Mouse (Mus musculus) kidney, embryonic 15.5 days (tissue): ENCODE measurements around the gene Creb5. TPM values are rescaled to one million over a fixed set of nuclear protein-coding genes. Genes with fewer than 3 reads are reported as not detected.

Experiments
- ATAC-seq: fragments of 200-750 bp; cut with Nextera tagmentation; replicated peaks from 2 replicates; pipeline ENCODE4 v1.8.0; 2017; ENCODE audit warnings: moderate TSS enrichment; ENCODE audit not compliant: low FRiP score
- H3K27ac ChIP-seq: fragments of 300-500 bp; sonication (generic); 2 replicates; pipeline ENCODE4 v1.5.1; 2015; ENCODE audit warnings: mild to moderate bottlenecking, inconsistent platforms
- H3K27me3 ChIP-seq: fragments of 300-500 bp; sonication (generic); 2 replicates; pipeline ENCODE4 v1.6.1; 2015; ENCODE audit warnings: inconsistent platforms
- H3K36me3 ChIP-seq: fragments of 300-500 bp; sonication (generic); 2 replicates; pipeline ENCODE4 v1.6.1; 2015; ENCODE audit warnings: inconsistent platforms
- H3K4me1 ChIP-seq: fragments of 300-500 bp; sonication (generic); 2 replicates; pipeline ENCODE4 v1.6.1; 2015; ENCODE audit warnings: inconsistent platforms
- H3K4me2 ChIP-seq: fragments of 300-500 bp; sonication (generic); 2 replicates; pipeline ENCODE4 v1.6.1; 2015; ENCODE audit warnings: moderate library complexity, mild to moderate bottlenecking, inconsistent platforms
- H3K4me3 ChIP-seq: fragments of 300-500 bp; sonication (generic); replicated peaks from 2 replicates; pipeline ENCODE4 v1.5.1; 2015; ENCODE audit warnings: mild to moderate bottlenecking, inconsistent platforms
- H3K9ac ChIP-seq: fragments of 300-500 bp; sonication (generic); 2 replicates; pipeline ENCODE4 v1.6.1; 2015; ENCODE audit warnings: mild to moderate bottlenecking, inconsistent platforms
- H3K9me3 ChIP-seq: fragments of 300-500 bp; sonication (generic); replicated peaks from 2 replicates; pipeline ENCODE4 v1.6.1; 2016; ENCODE audit warnings: inconsistent platforms
- WGBS: fragments of 180-500 bp; shearing (Covaris S2); methylation state at CpG from one replicate; pipeline ENCODE4 v1.1.7; 2015; ENCODE audit warnings: mixed read lengths; 5-methylcytosine and 5-hydroxymethylcytosine counted together
- polyA plus RNA-seq: library from polyadenylated mRNA; unstranded; fragments of >200 nt; fragmentation: Nextera tagmentation; extraction: Ambion mirVana; gene quantifications from 2 replicates; pipeline ENCODE4 v1.2.1, GENCODE M21; 2015

Creb5 gene
- polyA plus RNA-seq, 1 experiment from 2014 or later = 5.4 TPM

DNA sequence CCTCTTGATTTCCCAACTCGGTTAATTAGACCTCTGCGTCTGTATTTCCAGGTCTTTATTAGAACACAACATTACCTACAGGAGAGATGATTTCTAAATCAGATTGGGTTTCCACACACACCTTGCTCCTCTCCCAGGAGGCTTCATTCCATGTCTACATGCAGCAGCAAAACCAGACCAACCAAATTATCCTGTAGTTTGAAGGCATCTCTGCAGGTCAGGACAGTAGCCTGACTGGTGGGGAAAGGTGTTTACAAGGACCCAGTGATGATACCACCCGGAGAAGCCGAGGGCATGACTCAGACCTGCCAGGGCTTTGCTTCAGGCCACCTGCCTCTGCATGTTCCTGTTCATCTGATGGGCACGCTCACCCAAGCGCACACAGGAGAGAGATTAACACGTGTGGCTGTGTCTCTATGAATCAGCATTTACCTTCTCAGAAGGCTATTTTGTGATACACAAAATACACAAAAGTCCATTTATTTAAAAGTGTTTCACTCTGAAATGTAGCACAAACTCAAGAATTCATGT lies 355.8 kb downstream of the Creb5 start:
- no peak overlapping the region for H3K27ac ChIP-seq
- no peak for ATAC-seq

GRCm38 (mm10) chr6:53643481-53643880 lies 356.4 kb downstream of the Creb5 start:
- no peak for ATAC-seq
- Histone ChIP-seq H3K9ac (no peak overlapping the region), H3K36me3 (no peaks in the 10 kb centered on the region), H3K9me3 (no peaks in the 10 kb centered on the region), H3K4me3 (no peak overlapping the region), H3K4me2 (no peak overlapping the region), H3K27ac (no peak overlapping the region), H3K27me3 (peaks cover 2% of the 10 kb centered on the region; the same call in 1 of the 2 replicates), H3K4me1 (no peaks in the 10 kb centered on the region)
- 80% methylated on average over 5 of the region's 5 CpGs for WGBS

More for the DNA sequence above, 355.8 kb downstream of the Creb5 start:
- Histone ChIP-seq H3K4me3 (no peak overlapping the region), H3K4me1 (no peaks in the 10 kb centered on the region), H3K9ac (no peak overlapping the region), H3K36me3 (no peaks in the 10 kb centered on the region), H3K27me3 (peaks cover 2% of the 10 kb centered on the region; the same call in 1 of the 2 replicates), H3K9me3 (no peaks in the 10 kb centered on the region), H3K4me2 (no peak overlapping the region)
- WGBS = 81% methylated on average over 7 of the region's 7 CpGs

GRCm38 (mm10) chr6:53644056-53644455 lies 357.0 kb downstream of the Creb5 start:
- H3K9ac ChIP-seq = no peak overlapping the region
- WGBS = 82% methylated on average over 6 of the region's 6 CpGs
- H3K4me1 ChIP-seq = no peaks in the 10 kb centered on the region
- ATAC-seq = no peak
- no peaks in the 10 kb centered on the region for H3K9me3 ChIP-seq
- H3K4me3 ChIP-seq = no peak overlapping the region
- H3K27ac ChIP-seq = no peak overlapping the region
- H3K36me3 ChIP-seq = no peaks in the 10 kb centered on the region
- no peak overlapping the region for H3K4me2 ChIP-seq
- peaks cover 6% of the 10 kb centered on the region; the same call in 1 of the 2 replicates for H3K27me3 ChIP-seq

DNA sequence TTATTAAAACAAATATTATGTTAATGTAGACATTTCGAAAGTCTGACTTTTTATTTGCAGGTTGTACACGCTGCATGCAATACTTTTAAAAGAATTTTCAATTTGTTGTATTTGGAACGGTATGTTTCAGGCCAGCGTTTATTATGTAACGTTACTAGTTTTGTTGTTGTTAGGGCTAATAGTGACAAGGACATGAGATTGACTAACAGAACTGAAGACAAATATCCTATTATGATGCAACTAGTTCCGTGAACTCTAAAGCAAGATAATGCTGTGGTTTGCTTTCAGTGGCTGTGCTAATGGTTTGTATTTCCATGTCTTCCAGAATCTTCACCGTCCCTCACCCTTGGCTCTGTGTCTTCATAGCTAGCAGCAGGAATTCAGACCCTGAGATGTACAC lies 357.9 kb downstream of the Creb5 start:
- Histone ChIP-seq H3K9ac (no peak overlapping the region), H3K4me2 (no peak overlapping the region), H3K4me1 (no peaks in the 10 kb centered on the region), H3K4me3 (no peak overlapping the region), H3K27me3 (peaks cover 6% of the 10 kb centered on the region; the same call in 1 of the 2 replicates), H3K9me3 (no peaks in the 10 kb centered on the region), H3K27ac (no peak overlapping the region), H3K36me3 (no peaks in the 10 kb centered on the region)
- ATAC-seq = no peak
- WGBS = 89% methylated on average over 7 of the region's 7 CpGs

GRCm38 (mm10) chr6:53649782-53650181 lies 362.7 kb downstream of the Creb5 start:
- peaks cover 17% of the 10 kb centered on the region; the same call in 1 of the 2 replicates for H3K27me3 ChIP-seq
- WGBS = 87% methylated on average over 1 of the region's 1 CpGs

DNA sequence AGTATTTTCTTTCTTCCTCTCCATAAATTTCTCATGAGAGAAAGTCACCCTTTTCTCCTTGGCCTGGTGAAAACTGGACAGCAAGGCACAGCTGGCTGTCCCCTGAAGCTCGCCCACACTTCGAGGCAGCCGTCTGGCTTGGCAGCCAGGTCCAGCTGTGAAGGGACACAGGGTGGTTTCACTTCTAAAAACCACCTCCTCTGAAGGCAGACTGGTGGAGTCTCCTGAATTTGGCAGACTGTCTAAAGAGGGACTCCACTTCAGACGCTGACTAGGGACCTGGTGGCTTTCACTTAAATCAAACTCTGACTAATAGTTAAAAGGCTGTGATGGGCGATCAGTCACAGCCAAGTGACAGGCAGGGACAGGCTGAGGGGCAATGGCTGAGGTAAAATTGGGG lies 365.6 kb downstream of the Creb5 start:
- Histone ChIP-seq H3K9me3 (no peaks in the 10 kb centered on the region), H3K4me3 (no peak overlapping the region), H3K9ac (no peak overlapping the region), H3K36me3 (no peaks in the 10 kb centered on the region), H3K4me1 (peaks cover 32% of the 10 kb centered on the region), H3K27ac (no peak overlapping the region), H3K27me3 (peaks cover 17% of the 10 kb centered on the region; the same call in 1 of the 2 replicates), H3K4me2 (no peak overlapping the region)
- WGBS = 39% methylated on average over 5 of the region's 5 CpGs
- ATAC-seq = no peak

More at GRCm38 (mm10) chr6:53649782-53650181, 362.7 kb downstream of the Creb5 start:
- no peaks in the 10 kb centered on the region for H3K9me3 ChIP-seq
- ATAC-seq = no peak
- H3K9ac ChIP-seq = no peak overlapping the region
- peaks cover 24% of the 10 kb centered on the region for H3K4me1 ChIP-seq
- H3K4me2 ChIP-seq = no peak overlapping the region
- no peaks in the 10 kb centered on the region for H3K36me3 ChIP-seq
- no peak overlapping the region for H3K27ac ChIP-seq
- no peak overlapping the region for H3K4me3 ChIP-seq

DNA sequence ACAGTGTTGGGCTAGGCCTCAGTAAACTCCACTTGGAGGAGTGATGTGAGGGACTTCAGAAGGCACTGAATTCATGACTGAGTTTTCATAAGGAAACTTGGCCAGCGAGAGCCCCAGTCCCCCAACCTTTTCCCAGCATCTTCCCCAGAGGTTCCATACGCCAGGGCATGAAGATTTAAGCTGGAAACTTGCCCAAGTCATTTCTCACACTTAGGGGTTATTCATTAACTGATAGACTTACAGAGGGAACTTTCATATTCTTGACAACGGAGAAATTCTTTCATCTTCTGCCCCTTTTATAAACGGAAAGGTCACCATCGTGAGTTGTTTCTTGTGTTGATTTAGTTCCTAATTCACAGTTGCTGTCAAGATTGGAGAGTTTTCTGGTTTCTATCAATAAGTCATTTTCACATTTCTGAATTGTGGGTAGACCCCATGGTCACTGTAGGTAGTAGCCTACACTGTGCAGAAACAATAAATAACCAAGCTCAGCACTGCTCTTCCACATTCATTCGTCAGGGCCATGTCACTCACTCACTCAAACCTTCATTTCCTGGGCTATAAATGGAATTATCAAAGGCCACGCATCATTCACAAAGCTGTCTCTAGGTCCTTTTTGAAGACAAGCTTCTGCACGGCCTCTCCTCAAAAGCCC lies 366.8 kb downstream of the Creb5 start:
- peaks cover 34% of the 10 kb centered on the region for H3K4me1 ChIP-seq

GRCm38 (mm10) chr6:53654361-53654824 lies 367.3 kb downstream of the Creb5 start:
- Histone ChIP-seq H3K27ac (no peak overlapping the region), H3K9me3 (no peaks in the 10 kb centered on the region), H3K36me3 (no peaks in the 10 kb centered on the region), H3K27me3 (peaks cover 14% of the 10 kb centered on the region; the same call in 1 of the 2 replicates), H3K4me1 (peaks cover 34% of the 10 kb centered on the region), H3K4me2 (peak overlapping the region; percentile 1; the same call in 1 of the 2 replicates), H3K9ac (no peak overlapping the region), H3K4me3 (no peak overlapping the region)
- 21% methylated on average over 12 of the region's 12 CpGs for WGBS
- ATAC-seq = peak; percentile 67; the same call in 1 of the 2 replicates

More for the DNA sequence above, 366.8 kb downstream of the Creb5 start:
- Histone ChIP-seq H3K4me2 (peak overlapping the region; percentile 1; the same call in 1 of the 2 replicates), H3K36me3 (no peaks in the 10 kb centered on the region), H3K27me3 (peaks cover 14% of the 10 kb centered on the region; the same call in 1 of the 2 replicates), H3K9ac (no peak overlapping the region), H3K9me3 (no peaks in the 10 kb centered on the region), H3K4me3 (no peak overlapping the region), H3K27ac (no peak overlapping the region)
- no peak; the same call in 1 of the 2 replicates for ATAC-seq
- WGBS = 41% methylated on average over 8 of the region's 8 CpGs

GRCm38 (mm10) chr6:53656466-53656865 lies 369.4 kb downstream of the Creb5 start:
- ATAC-seq = no peak
- Histone ChIP-seq H3K4me3 (no peak overlapping the region), H3K27me3 (peaks cover 5% of the 10 kb centered on the region; the same call in 1 of the 2 replicates), H3K36me3 (no peaks in the 10 kb centered on the region), H3K4me2 (no peak overlapping the region), H3K9me3 (no peaks in the 10 kb centered on the region), H3K4me1 (peaks cover 34% of the 10 kb centered on the region), H3K27ac (no peak overlapping the region), H3K9ac (no peak overlapping the region)
- WGBS = 95% methylated on average over 3 of the region's 3 CpGs

DNA sequence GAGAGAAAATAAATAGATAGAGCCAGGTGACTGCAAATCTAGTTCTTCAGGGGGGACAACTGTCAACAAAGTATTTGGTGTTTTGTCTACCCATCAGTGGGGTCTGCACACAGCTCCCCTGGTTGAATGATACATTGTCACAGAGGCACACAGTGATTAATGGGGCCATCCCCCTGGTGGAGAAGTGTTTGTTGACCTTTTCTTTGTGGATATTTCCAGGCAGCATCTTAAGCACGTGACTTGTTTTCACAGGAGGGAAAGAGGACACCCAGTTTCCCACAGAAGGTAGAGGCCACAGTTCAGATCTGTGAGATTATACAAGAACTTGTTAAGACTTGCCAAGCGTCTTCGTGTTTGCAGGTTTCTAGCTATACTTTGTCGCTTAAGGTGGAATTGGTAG lies 370.4 kb downstream of the Creb5 start:
- Histone ChIP-seq H3K9ac (no peak overlapping the region), H3K4me2 (no peak overlapping the region), H3K27ac (no peak overlapping the region), H3K4me1 (peaks cover 32% of the 10 kb centered on the region), H3K27me3 (no peaks in the 10 kb centered on the region; the same call in 1 of the 2 replicates), H3K9me3 (no peaks in the 10 kb centered on the region), H3K36me3 (no peaks in the 10 kb centered on the region), H3K4me3 (no peak overlapping the region)
- ATAC-seq = no peak
- WGBS = 47% methylated on average over 4 of the region's 4 CpGs

GRCm38 (mm10) chr6:53662858-53663833 lies 376.1 kb downstream of the Creb5 start:
- WGBS = 58% methylated on average over 11 of the region's 11 CpGs
- ATAC-seq = no peak
- H3K9ac ChIP-seq = no peak overlapping the region
- H3K4me2 ChIP-seq = no peak overlapping the region
- no peaks in the 10 kb centered on the region for H3K36me3 ChIP-seq
- H3K27ac ChIP-seq = no peak overlapping the region
- H3K27me3 ChIP-seq = peaks cover 5% of the 10 kb centered on the region; the same call in 1 of the 2 replicates
- H3K4me3 ChIP-seq = no peak overlapping the region
- 0 out of 2 replicates have a peak, but pooled peaks cover 9% of the 10 kb centered on the region for H3K4me1 ChIP-seq
- H3K9me3 ChIP-seq = no peaks in the 10 kb centered on the region
